Mouse (Mus musculus) gastrocnemius, adult 2 months (tissue): ENCODE data around the gene Mrps18a. TPM values are rescaled to one million over a fixed set of nuclear protein-coding genes. Genes with fewer than 3 reads are reported as not detected.

Source experiments
- DNase-seq: peaks from one replicate; pipeline ENCODE4 v3.0.0; 2022
- H3K27ac ChIP-seq: fragments of 200-600 bp; 2 replicates; pipeline ENCODE4 v1.8.1; 2022; ENCODE audit warnings: mild to moderate bottlenecking
- H3K4me3 ChIP-seq: fragments of 200-600 bp; 2 replicates; pipeline ENCODE4 v1.8.1; 2022; ENCODE audit warnings: mild to moderate bottlenecking, moderate library complexity
- CTCF ChIP-seq: fragments of 200-600 bp; IDR thresholded peaks from 2 replicates; pipeline ENCODE4 v1.8.1; 2022; ENCODE audit warnings: antibody characterized with exemption, mild to moderate bottlenecking, moderate library complexity
- intact Hi-C: fragments of 180-260 bp; cut with DNase I; formaldehyde crosslinking; loops from one replicate; pipeline ENCODE4 v1.15.1; 2025
- long read RNA-seq, 2 experiments: library from polyadenylated mRNA; stranded (forward); transcript quantifications; one replicate each; pipeline ENCODE4 v2.0.0; 2021
- total RNA-seq, 2 experiments: library from RNA; stranded (reverse); gene quantifications; 2 replicates each; pipeline ENCODE4 v1.2.3; 2021

Gene Mrps18a
- total RNA-seq, result 100 to 1,000 TPM in 1 of 2 experiments, 10 to 100 TPM in 1; 84.2 to 104 TPM
- long read RNA-seq, experiment 1, transcript Mrps18a-201 (6 exons, 884 nt), result major isoform, 88 of 96 reads
- long read RNA-seq, experiment 1, partial matches to known transcripts, result 2 of 96 reads
- long read RNA-seq, experiment 1, other reads (novel, unspliced or antisense), result 6 of 96 reads
- long read RNA-seq, experiment 2, transcript Mrps18a-201 (6 exons, 884 nt), result major isoform, 79 of 85 reads
- long read RNA-seq, experiment 2, partial matches to known transcripts, result 1 of 85 reads
- long read RNA-seq, experiment 2, other reads (novel, unspliced or antisense), result 5 of 85 reads

GRCm38 (mm10) chr17:46110402-46111289 is at the start of gene Mrps18a:
Mrps18a (plus strand) TSS chr17:46110986.
- Histone ChIP-seq H3K27ac (peak within 1 kb of the TSS; percentile 92), H3K4me3 (peak within 1 kb of the TSS; percentile 82)
- TF ChIP-seq CTCF, result peak; percentile 6; the same call in 1 of the 2 replicates
- intact Hi-C loops, result no loop called here
- DNase-seq, result peak; percentile 92

DNA sequence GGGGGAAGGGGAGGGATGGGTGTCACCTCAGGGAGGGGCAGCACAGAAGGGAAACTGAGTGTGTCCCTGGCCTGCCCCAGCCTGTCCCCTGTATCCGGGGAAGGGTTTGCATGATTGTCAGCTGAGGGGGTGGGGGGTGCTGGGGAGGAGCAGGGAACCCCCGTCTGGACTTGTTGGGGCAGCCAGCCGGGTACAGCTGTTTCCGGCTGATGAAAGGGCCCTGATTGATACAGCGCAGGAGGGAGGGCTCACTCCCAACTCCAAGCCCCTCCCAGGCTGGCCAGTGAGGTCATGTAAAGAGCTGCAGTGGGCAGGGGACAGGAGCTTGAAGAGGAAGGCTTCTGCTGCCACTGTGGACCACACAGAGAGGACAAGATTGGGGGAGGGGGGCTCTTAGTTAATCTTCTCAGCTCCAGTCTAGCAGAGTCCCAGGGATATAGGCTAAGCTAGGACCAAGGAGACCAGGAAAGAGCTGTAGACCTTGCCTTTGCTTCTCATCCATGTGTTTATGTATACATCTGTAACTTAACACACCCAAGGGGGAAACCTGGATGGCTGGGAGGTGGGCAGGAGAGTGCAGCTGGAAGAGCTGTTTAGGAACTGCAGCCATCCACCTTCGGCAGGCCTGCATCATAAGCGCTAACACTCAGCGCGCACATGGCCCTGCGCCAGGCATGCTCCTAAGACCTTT is 47.4 kb upstream of the Mrps18a start:
- no peak for TF ChIP-seq CTCF
- Histone ChIP-seq H3K4me3 (no peak overlapping the region), H3K27ac (no peak overlapping the region)
- intact Hi-C loops, result no loop called here
- peak; percentile 31 for DNase-seq

DNA sequence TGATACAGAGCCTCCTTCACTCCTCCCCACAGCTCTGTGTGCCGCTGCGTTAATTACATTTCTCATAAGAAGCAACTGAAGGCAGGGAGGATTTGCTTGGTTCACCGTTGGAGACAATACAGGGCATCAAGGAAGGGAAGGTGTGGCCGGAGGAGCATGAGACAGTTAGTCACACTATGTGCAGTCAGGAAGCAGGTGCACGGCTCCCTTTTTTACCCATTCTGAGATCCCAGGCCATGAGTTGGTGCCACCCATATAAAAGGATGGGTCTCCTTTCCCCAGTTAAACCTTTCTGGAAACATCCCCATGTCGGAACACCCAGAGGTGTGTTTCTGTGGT is 46.8 kb upstream of the Mrps18a start:
- intact Hi-C loops, result no loop called here
- TF ChIP-seq CTCF, result no peak
- no peak for DNase-seq
- Histone ChIP-seq H3K4me3 (no peak overlapping the region), H3K27ac (no peak overlapping the region)

- no peak overlapping the region for H3K4me3 ChIP-seq
- TF ChIP-seq CTCF, result no peak
- no peak overlapping the region for H3K27ac ChIP-seq
- no peak for DNase-seq
- intact Hi-C loops, result no loop called here
These were observed 40.7 kb upstream of the Mrps18a start for GRCm38 (mm10) chr17:46070046-46070445.

- DNase-seq, result no peak
- Histone ChIP-seq H3K4me3 (no peak overlapping the region), H3K27ac (no peak overlapping the region; the same call in 1 of the 2 replicates)
- intact Hi-C loops, result no loop called here
- no peak for TF ChIP-seq CTCF
These were observed 39.3 kb upstream of the Mrps18a start for GRCm38 (mm10) chr17:46071531-46071930.

GRCm38 (mm10) chr17:46073730-46074301 is 37.0 kb upstream of the Mrps18a start:
- H3K27ac ChIP-seq, result peak overlapping the region; percentile 49; the same call in 1 of the 2 replicates
- peak; percentile 83 for DNase-seq
- H3K4me3 ChIP-seq, result peak overlapping the region; percentile 42
- intact Hi-C loops, result no loop called here
- TF ChIP-seq CTCF, result no peak

GRCm38 (mm10) chr17:46074398-46075115 is 36.2 kb upstream of the Mrps18a start:
- intact Hi-C loops, result no loop called here
- no peak for TF ChIP-seq CTCF

GRCm38 (mm10) chr17:46075116-46075485 is 35.7 kb upstream of the Mrps18a start:
- peak overlapping the region; percentile 31; the same call in 1 of the 2 replicates for H3K27ac ChIP-seq
- intact Hi-C loops, result no loop called here
- no peak overlapping the region for H3K4me3 ChIP-seq
- TF ChIP-seq CTCF, result peak; percentile 33; the same call in 1 of the 2 replicates
- peak; percentile 36 for DNase-seq

More at GRCm38 (mm10) chr17:46074398-46075115, 36.2 kb upstream of the Mrps18a start:
- Histone ChIP-seq H3K27ac (peak overlapping the region; percentile 40), H3K4me3 (peak overlapping the region; percentile 42)
- DNase-seq, result no peak

DNA sequence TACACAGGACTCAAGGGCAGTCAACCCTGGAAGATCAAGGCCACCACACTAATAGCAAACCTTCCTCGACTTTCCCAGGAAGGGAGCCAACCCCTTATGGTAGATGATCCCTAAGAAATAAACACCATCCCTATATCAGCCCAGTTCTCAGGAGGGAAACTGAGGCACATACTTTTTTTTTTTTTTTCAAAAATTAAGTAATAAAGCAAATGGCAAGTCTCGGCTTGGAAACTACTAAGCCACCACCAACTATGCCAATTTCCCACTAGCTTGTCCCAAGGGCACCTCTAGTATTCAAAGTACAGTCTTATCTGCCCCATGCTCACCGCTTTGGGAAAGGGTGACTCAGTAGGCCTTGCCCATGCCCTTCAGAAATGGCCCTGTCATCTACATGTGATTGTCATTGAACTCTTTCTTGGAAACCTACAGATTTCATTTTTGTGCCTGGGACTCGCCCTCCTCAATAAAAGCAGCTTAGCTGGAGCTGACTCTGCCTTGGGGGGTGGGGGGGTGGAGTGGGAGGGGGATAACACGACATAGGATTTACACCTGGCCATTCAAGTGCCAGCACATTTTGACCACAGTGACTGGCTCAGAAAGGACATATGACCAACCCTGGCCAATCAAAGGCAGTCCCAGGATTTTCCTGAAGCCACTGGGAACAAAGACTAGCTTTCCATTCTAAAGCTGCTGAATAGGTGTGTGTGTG is 35.1 kb upstream of the Mrps18a start:
- no peak overlapping the region for H3K4me3 ChIP-seq
- DNase-seq, result no peak
- no peak for TF ChIP-seq CTCF
- intact Hi-C loops, result no loop called here
- H3K27ac ChIP-seq, result no peak overlapping the region

DNA sequence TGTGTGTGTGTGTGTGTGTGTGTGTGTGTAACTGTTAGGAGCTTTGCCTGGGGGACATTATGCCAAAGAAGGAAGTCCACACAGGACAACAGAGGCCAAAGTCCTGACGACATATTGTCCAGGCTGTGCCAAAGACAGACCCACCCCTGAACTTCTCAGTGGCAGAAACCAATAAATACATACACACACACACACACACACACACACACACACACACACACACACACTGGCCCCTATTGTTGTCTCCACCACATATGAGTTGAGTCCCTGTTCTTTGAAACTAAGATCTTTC is 34.6 kb upstream of the Mrps18a start:
- Histone ChIP-seq H3K27ac (no peak overlapping the region), H3K4me3 (no peak overlapping the region)
- TF ChIP-seq CTCF, result no peak
- intact Hi-C loops, result no loop called here
- no peak for DNase-seq

GRCm38 (mm10) chr17:46077921-46078534 is 32.8 kb upstream of the Mrps18a start:
- DNase-seq, result peak; percentile 37
- no peak for TF ChIP-seq CTCF
- Histone ChIP-seq H3K4me3 (no peak overlapping the region), H3K27ac (0 out of 2 replicates have a peak overlapping the region, but pooled peaks have one; percentile 12)
- intact Hi-C loops, result no loop called here
